Mouse (Mus musculus): ENCODE measurements at regions not wholly inside any gene's neighbourhood (a gene's known extent, or its start where the extent isn't known, plus 50 kb on each side); places are given as distances from the start of the nearest gene placed in this dataset.
"Not testable (repeated sequence)": the region's sequence is repeated elsewhere in the genome, so short reads cannot be mapped to it uniquely, and the experiment has no call there.

GRCm38 (mm10) chr6:89085151-89085550 is 183.1 kb downstream of the Tpra1 start:
- intact Hi-C loops (cut with DNase I), result no loop called here
- DNase-seq (ENCODE audit: extremely low spot score in 1 of 2, low spot score in 2 of 2), result no peak

- intact Hi-C loops (cut with DNase I), result no loop called here
- DNase-seq (ENCODE audit: extremely low spot score in 1 of 2, low spot score in 2 of 2), result no peak
Measured at GRCm38 (mm10) chr6:89087620-89088019, 185.6 kb downstream of the Tpra1 start.

GRCm38 (mm10) chr6:89090096-89090495 is 188.0 kb downstream of the Tpra1 start:
- intact Hi-C loops (cut with DNase I), result no loop called here
- no peak for DNase-seq (ENCODE audit: extremely low spot score in 1 of 2, low spot score in 2 of 2)

DNA sequence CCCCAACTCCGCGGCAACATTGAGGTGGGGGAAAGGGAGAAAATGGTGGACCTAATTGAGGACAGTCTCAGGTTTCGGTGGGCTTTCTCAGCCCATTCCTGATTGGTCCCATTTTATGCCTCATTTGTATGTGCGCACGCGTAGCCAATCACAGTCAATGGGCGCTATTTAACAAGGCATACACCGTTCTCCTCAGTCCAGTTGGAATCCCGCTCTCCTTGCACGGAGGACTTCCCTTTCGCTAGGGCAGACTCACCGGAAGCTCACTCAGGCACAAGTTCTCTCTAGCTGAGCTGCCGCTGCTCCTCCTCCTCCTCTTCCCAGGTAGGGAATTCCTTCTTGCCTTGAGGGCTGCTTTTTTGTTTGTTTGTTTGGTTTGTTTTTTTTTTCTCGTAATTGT is 193.9 kb downstream of the Tpra1 start:
- intact Hi-C loops (cut with DNase I), result no loop called here
- no peak for DNase-seq (ENCODE audit: extremely low spot score in 1 of 2, low spot score in 2 of 2)

- intact Hi-C loops (cut with DNase I), result no loop called here
- DNase-seq (ENCODE audit: extremely low spot score in 1 of 2, low spot score in 2 of 2), result no peak
Measured at GRCm38 (mm10) chr6:89097531-89097930, 195.5 kb downstream of the Tpra1 start.

GRCm38 (mm10) chr6:89119241-89119640 is 217.2 kb downstream of the Tpra1 start:
- intact Hi-C loops (cut with DNase I), result no loop called here
- no peak for DNase-seq (ENCODE audit: extremely low spot score in 1 of 2, low spot score in 2 of 2)

DNA sequence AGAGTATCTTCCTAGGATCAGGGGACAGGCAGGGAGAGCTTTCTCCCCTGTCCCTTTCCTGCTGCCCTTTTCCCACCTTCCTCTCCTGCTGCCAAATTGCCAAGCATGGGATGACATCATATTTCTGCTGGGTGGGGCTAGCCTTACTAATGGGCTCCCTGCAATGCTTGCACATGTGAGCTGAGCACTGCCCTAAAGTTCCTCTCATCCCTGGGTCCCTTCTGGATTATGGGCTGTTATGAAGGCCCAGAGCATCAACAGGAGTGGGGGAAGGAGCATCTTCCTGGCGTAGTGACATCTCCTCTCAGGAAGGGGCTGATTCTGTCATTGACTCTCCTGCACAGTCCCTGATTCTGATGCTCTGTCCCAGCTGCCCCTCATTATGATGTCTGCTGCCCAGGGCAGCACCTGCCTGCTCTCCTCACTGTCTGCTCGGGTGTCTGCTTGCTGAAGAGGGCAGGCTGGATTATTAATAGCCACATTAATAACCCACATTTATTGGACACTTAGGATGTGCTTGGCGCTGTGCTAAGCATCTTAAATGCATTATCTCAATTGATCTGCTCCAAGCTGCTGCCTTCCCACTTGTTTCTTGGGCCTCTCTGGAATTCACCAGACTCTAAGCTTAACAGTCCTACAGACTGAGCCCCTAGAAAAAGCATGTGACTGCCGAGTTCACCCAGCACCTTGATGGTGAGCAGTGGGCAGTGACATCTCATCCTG is 219.1 kb downstream of the Tpra1 start:
- DNase-seq (ENCODE audit: extremely low spot score in 1 of 2, low spot score in 2 of 2), result no peak
- intact Hi-C loops (cut with DNase I), result no loop called here

DNA sequence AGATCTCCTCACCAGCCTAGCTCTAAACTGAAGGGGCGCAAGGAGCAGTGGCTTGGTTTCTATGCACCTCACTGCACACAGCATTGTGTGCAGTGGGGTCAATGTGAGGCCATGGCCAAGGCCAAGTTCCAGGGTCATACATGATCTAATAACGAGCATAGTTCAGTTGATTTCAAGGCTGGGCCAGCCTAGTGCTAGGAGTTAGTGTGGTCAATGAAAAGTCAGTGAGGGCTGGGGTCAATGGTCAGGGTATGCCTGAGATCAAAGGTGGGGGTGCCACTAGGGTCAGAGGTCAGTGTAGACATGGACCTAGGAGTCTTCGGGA is 219.7 kb downstream of the Tpra1 start:
- intact Hi-C loops (cut with DNase I), result no loop called here
- no peak for DNase-seq (ENCODE audit: extremely low spot score in 1 of 2, low spot score in 2 of 2)

DNA sequence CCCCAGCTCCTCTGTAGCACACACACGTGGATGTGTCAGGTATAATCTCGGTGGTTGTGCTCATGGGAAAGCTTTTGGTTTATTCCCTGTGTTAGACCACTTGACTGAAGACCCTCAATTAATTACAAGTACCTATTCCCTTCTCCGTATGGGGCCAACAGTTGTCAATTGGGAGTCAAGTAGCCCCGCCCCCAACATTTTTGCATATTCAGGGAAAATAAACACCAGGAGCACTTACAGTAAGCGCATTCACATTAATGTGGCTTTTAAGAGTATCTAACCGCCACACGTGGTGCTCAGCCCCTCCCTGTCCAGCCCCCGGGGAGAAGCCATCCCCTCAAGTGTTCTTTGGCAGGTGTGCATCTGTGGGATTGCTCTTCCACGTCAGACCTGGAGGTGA is 223.9 kb downstream of the Tpra1 start:
- no peak for DNase-seq (ENCODE audit: extremely low spot score in 1 of 2, low spot score in 2 of 2)
- intact Hi-C loops (cut with DNase I), result no loop called here

GRCm38 (mm10) chr6:89128141-89128540 is 226.1 kb downstream of the Tpra1 start:
- DNase-seq (ENCODE audit: extremely low spot score in 1 of 2, low spot score in 2 of 2); intact Hi-C loops (cut with DNase I): not testable (repeated sequence)

DNA sequence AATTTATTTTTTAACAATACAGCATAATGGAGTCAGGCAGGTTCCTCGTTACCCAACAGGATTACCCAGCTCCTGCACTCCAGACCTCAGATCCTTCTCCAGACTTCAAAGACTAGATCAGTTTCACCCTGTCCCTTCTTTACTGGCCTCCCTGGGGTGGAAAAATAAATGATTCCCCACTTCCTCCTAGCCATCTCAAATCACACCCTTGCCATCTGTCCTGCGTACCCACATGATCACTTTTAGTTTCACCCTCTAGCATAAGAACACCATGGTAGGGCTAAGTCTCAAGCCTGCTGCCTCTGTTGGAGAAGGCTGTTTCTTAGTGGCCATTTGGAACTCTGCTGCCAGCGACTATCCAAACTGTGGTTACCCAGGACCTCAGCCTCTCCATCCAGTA is 222.0 kb downstream of the Plxna1 start:
- no peak for DNase-seq (ENCODE audit: extremely low spot score in 1 of 2, low spot score in 2 of 2)
- intact Hi-C loops (cut with DNase I), result no loop called here

DNA sequence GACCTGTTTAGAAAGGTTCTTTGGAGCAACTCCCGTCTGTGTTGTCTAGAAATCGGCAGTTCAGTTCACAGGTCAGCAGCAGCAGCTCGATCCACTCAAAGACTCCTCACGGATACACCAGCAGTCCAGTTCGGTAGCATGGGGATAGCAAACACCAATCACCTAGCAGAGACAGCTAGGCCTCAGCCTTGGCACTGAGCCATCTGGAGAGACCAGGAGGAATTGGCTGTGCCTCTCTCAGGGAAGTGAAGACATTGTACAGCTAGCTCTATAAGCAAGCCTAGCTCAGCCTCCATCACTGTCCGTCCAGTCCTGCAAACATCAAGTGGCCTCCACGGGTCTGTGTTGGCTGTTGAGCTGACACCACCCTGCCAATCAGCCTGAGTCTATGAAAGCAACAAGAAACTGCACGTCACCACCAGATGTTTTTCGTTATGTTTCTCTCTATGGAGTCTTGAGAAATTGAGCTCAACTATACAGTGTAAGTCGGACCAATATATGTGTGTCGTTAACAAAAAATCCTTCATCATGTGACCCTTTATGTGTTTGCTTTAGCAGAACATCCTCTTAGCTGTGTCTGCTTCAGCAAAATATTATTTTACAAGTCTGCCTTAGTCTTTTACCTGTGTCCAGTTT is 209.3 kb downstream of the Plxna1 start:
- no peak for DNase-seq (ENCODE audit: extremely low spot score in 1 of 2, low spot score in 2 of 2)
- intact Hi-C loops (cut with DNase I), result no loop called here

GRCm38 (mm10) chr6:89157501-89157900 is 204.9 kb downstream of the Plxna1 start:
- intact Hi-C loops (cut with DNase I), result no loop called here
- no peak for DNase-seq (ENCODE audit: extremely low spot score in 1 of 2, low spot score in 2 of 2)

DNA sequence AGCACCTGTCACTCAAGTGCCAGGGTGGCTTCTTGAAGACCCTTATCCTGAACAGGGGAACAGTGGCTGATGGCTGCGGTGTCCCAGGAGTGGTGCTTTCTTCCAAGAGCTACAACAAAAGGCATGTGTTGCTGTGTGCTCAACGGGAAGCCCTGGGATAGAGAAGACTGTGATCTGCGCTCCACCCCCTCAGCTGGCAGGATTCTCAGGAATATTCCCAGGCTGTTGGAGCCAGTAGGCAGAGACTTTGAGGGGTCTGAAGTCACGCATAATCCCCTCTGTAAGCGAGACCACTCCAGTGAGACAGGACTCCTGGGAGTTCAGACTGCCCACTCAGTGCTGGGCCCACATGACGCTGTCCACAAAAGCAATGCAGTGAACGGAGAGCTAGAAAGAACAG is 202.4 kb downstream of the Plxna1 start:
- DNase-seq (ENCODE audit: extremely low spot score in 1 of 2, low spot score in 2 of 2), result no peak
- intact Hi-C loops (cut with DNase I), result no loop called here

DNA sequence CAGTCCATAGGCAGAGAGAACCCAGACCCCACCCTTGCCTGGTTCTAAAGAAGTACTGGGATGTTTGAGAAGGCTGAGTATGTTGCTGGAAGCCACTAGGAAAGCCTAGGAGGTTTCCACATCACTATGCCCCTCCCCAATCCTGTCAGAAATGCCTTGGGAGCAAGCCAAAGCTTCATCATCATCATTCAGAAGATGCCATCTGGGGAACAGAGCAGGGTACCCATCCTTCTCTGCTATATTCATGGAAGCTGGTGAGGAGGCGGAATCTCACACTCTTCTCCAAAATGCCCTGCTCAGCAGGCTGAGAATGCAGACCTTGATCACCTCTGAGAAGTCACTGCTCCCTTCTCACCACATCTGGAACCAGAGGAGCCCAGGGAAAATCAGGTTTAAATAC is 200.7 kb downstream of the Plxna1 start:
- no peak for DNase-seq (ENCODE audit: extremely low spot score in 1 of 2, low spot score in 2 of 2)
- intact Hi-C loops (cut with DNase I), result no loop called here

DNA sequence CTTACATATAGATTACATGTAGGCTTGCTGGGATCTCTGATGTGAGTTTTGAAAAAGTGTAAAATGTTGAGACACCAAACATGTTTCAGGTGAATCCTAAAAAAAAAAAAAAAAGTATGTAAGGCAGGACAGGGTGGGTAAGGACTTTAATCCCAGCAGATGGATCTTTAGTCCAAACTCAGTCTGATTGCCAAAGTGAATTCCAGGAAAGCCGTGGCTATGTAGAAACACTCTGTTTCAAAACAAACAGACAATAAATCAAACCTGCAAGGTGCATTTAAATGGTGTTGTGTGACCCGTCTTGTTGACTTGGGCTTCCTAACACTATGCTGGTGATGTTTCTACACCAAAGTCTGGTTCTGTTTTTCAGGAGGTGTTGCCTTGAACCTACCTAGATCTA is 192.9 kb downstream of the Plxna1 start:
- intact Hi-C loops (cut with DNase I), result no loop called here
- DNase-seq (ENCODE audit: extremely low spot score in 1 of 2, low spot score in 2 of 2), result no peak

- intact Hi-C loops (cut with DNase I); DNase-seq (ENCODE audit: extremely low spot score in 1 of 2, low spot score in 2 of 2): not testable (repeated sequence)
Measured at GRCm38 (mm10) chr6:89184920-89185319, 177.5 kb downstream of the Plxna1 start.

GRCm38 (mm10) chr6:89200514-89201284 is 161.7 kb downstream of the Plxna1 start:
- intact Hi-C loops (cut with DNase I); DNase-seq (ENCODE audit: extremely low spot score in 1 of 2, low spot score in 2 of 2): not testable (repeated sequence)

- DNase-seq (ENCODE audit: extremely low spot score in 1 of 2, low spot score in 2 of 2), result no peak
- intact Hi-C loops (cut with DNase I), result no loop called here
Measured at GRCm38 (mm10) chr6:89215021-89215420, 147.4 kb downstream of the Plxna1 start.

DNA sequence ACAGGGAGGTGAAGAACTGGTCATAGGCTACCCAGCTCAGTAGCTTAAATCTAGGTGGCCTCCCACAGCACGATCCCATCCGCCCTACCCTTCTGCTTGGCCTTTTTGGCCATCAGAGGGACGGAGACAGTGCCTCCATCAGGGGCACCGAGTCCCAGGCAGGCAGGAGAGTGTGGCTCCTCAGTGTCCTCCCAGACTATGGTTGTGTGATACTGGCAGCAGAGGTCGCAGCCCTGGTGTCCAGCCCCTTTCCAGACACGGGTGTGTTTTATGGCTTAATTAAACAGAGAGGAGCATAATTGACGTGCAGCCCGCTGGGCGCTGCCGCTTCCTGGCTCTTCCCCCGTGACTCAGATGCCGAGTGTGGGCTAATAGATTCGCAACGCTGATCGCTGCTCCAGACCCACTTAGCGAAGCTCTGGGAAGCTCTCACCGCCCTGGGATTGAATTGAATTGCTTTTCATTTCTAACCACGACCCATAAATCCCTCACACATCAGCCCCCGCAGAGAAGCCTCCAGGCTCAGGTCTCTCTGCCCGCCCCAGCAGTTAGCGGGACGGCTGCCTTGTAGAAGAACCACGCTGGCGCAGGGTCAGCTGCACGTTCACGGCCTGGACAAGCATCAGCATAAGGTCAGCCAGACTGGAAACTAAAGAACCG is 126.9 kb downstream of the Plxna1 start:
- intact Hi-C loops (cut with DNase I), result loop anchor here (10.0 kb wide), 1 partner anchor 251 kb away; no protein-coding TSS in a partner anchor
- DNase-seq (ENCODE audit: extremely low spot score in 1 of 2, low spot score in 2 of 2), result peak in 1 of 2 experiments; percentile 20
